Mouse (Mus musculus): Measurements from ENCODE around the gene Zfp809. TPM values are rescaled to one million over a fixed set of nuclear protein-coding genes. Genes with fewer than 3 reads are reported as not detected.
"Not testable (repeated sequence)": the region's sequence is repeated elsewhere in the genome, so short reads cannot be mapped to it uniquely, and the experiment has no call there.

Zfp809 gene
- total and polyA plus RNA-seq, 2 experiments from 2014 or later: 7.5 to 14.6 TPM

DNA sequence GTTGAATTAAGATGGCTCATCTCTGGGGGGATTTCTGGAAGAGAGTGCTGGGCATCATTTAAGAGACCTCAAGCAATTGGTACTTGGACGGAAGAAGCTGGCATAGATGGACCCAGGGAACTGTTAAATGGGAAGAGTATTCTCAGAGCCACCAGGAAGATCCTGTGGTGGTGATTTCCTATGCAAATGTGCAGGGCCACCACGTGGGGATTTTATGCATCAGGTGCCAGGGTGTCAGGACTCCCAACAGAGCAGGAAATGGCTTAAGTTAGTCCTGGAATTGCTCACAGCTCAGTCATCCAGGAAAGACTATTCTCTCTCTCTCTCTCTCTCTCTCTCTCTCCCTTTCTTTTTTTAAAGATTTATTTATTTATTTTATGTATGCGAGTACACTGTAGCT, 8.8 kb upstream of the Zfp809 start:
- TF ChIP-seq EP300 (IDR thresholded peaks at IDR 0.05; ENCODE audit: low read depth) (no peak), CTCF (IDR thresholded peaks at IDR 0.05; ENCODE audit: low read depth) (no peak)
- H3K27me3 ChIP-seq (ENCODE audit: control insufficient read depth, insufficient read depth, low read length): no peaks in the 10 kb centered on the region
- DNase-seq (ENCODE audit: low spot score) (no peak), ATAC-seq (ENCODE audit: insufficient read depth, low read depth) (no peak)
- WGBS: 54% methylated on average over 3 of the region's 3 CpGs
- H3K36me3 ChIP-seq (replicated peaks; ENCODE audit: control insufficient read depth, insufficient read depth, low read length): no peaks in the 10 kb centered on the region
- H3K27ac ChIP-seq (ENCODE audit: low read depth): no peak overlapping the region
- no peaks in the 10 kb centered on the region for H3K9me3 ChIP-seq (replicated peaks; ENCODE audit: control insufficient read depth, low read length)
- H3K4me1 ChIP-seq (ENCODE audit: control insufficient read depth, insufficient read depth): peaks cover 6% of the 10 kb centered on the region
- H3K4me3 ChIP-seq (ENCODE audit: low read depth, low read length): no peak overlapping the region
- no peak overlapping the region for H3K9ac ChIP-seq (replicated peaks; ENCODE audit: low read depth, low read length)
- no peak overlapping the region for H3K4me2 ChIP-seq (ENCODE audit: low read depth, low read length)

DNA sequence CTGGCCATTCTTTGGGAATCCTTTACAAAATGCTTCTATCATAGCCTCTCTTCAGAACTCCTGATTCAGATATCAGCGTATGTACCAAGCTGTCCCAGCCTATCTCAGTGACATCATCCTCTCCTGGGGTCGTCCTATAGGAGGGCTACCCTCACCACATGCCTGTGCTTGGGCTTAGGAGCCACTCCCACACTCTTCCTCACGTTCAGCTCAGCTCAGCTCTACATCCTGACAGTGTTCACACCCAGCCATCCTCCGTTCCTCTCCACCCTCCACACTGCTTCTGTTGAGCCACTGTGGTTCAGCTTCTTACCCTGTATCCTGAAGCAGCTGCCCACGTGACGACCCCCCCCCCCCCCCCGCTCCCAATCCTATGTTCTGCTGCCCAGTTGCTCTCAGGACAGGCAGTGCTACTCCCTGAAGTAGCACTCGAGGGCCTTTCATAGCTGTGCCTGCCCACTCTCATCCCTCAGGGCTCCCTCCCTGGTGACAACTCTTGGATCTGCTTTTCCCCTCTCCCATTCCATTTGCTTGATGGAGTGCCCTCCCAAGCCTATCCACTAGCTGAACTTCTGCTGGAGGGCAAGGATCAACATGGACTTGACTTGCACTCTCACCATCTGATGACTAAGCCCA, 7.5 kb upstream of the Zfp809 start:
- Histone ChIP-seq H3K4me1 (ENCODE audit: control insufficient read depth, insufficient read depth) (peaks cover 6% of the 10 kb centered on the region), H3K9ac (replicated peaks; ENCODE audit: low read depth, low read length) (no peak overlapping the region), H3K4me3 (ENCODE audit: low read depth, low read length) (no peak overlapping the region), H3K36me3 (replicated peaks; ENCODE audit: control insufficient read depth, insufficient read depth, low read length) (no peaks in the 10 kb centered on the region), H3K9me3 (replicated peaks; ENCODE audit: control insufficient read depth, low read length) (no peaks in the 10 kb centered on the region), H3K27me3 (ENCODE audit: control insufficient read depth, insufficient read depth, low read length) (no peaks in the 10 kb centered on the region), H3K27ac (ENCODE audit: low read depth) (no peak overlapping the region), H3K4me2 (ENCODE audit: low read depth, low read length) (no peak overlapping the region)
- ATAC-seq (ENCODE audit: insufficient read depth, low read depth): no peak
- DNase-seq (ENCODE audit: low spot score): no peak
- TF ChIP-seq CTCF (IDR thresholded peaks at IDR 0.05; ENCODE audit: low read depth) (no peak), EP300 (IDR thresholded peaks at IDR 0.05; ENCODE audit: low read depth) (no peak)
- 36% methylated on average over 8 of the region's 8 CpGs for WGBS

DNA sequence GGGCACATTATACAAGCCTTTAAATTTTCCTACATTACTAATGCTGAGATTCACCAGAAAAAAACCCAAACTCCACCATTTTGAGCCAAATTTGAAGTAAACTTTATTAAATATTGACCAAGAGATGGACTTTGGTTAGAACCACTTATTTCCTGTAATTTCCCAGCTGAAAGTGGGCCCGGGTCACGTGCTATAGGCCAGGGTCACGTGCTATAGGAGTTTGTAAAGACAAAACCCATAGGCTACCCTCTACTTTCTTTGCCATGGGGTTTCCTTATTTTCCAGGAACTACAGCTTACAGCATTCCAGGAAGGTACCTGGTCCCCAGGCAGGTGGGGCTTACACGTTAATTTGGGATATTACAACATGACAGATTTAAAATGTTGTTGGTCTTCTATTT, 1.4 kb upstream of the Zfp809 start:
- no peak for TF ChIP-seq CTCF (IDR thresholded peaks at IDR 0.05; ENCODE audit: low read depth)
- no peak for TF ChIP-seq EP300 (IDR thresholded peaks at IDR 0.05; ENCODE audit: low read depth)
- Histone ChIP-seq H3K9ac (replicated peaks; ENCODE audit: low read depth, low read length) (no peak overlapping the region), H3K27me3 (ENCODE audit: control insufficient read depth, insufficient read depth, low read length) (no peaks in the 10 kb centered on the region), H3K27ac (ENCODE audit: low read depth) (no peak overlapping the region), H3K9me3 (replicated peaks; ENCODE audit: control insufficient read depth, low read length) (0 out of 2 replicates have a peak, but pooled peaks cover 4% of the 10 kb centered on the region), H3K4me1 (ENCODE audit: control insufficient read depth, insufficient read depth) (no peaks in the 10 kb centered on the region), H3K36me3 (replicated peaks; ENCODE audit: control insufficient read depth, insufficient read depth, low read length) (no peaks in the 10 kb centered on the region; the same call in 1 of the 2 replicates), H3K4me3 (ENCODE audit: low read depth, low read length) (no peak overlapping the region), H3K4me2 (ENCODE audit: low read depth, low read length) (no peak overlapping the region)
- ATAC-seq (ENCODE audit: insufficient read depth, low read depth): no peak
- 93% methylated on average over 4 of the region's 4 CpGs for WGBS
- no peak for DNase-seq (ENCODE audit: low spot score)

DNA sequence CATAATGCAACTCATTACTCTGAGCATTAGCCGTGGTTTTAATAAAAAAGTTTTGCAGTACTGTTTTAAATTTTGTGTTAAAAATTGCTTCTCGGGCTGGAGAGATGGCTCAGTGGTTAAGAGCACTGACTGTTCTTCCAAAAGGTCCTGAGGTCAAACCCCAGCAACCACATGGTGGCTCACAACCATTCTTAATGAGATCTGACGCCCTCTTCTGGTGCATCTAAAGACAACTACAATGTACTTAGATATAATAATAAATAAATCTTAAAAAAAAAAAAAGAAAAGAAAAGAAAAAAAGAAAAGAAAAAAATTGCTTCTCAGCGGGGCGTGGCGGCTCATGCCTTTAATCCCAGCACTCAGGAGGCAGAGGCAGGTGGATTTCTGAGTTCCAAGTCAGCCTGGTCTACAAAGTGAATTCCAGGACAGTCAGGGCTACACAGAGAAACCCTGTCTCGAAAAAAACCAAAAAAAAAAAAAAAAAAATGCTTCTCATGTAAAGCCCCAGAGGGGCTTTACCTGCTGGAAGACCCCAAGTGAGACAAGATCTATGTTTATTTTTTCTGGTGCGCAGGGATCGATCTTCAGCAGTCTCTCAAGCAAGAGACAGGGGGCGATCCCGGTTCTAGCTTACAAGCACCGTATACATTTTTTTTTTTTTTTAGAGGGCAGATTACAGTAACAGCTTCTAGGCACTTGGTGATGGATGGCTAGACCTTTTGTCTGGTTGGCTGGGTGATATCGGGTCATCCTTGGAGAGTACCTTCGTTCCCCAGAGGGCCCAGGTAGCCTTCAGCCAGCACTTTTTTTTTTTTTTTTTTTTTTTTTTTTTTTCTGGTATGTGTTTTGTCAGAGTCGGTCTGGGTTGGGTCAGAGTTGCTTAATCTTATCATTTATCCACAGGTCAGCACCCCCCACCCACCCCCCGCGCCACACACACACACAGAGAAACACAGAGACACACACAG, 694 bp upstream of the Zfp809 start:
- ATAC-seq (ENCODE audit: insufficient read depth, low read depth) (peak; percentile 12; the same call in 1 of the 2 replicates), DNase-seq (ENCODE audit: low spot score) (peak; percentile 48)
- WGBS: 27% methylated on average over 17 of the region's 17 CpGs
- Histone ChIP-seq H3K27ac (ENCODE audit: low read depth) (peak overlapping the region; percentile 94), H3K4me2 (ENCODE audit: low read depth, low read length) (peak overlapping the region; percentile 61), H3K4me3 (ENCODE audit: low read depth, low read length) (peak overlapping the region; percentile 79), H3K27me3 (ENCODE audit: control insufficient read depth, insufficient read depth, low read length) (no peaks in the 10 kb centered on the region), H3K36me3 (replicated peaks; ENCODE audit: control insufficient read depth, insufficient read depth, low read length) (no peaks in the 10 kb centered on the region; the same call in 1 of the 2 replicates), H3K9ac (replicated peaks; ENCODE audit: low read depth, low read length) (peak overlapping the region; percentile 68; the same call in 1 of the 2 replicates), H3K4me1 (ENCODE audit: control insufficient read depth, insufficient read depth) (no peaks in the 10 kb centered on the region), H3K9me3 (replicated peaks; ENCODE audit: control insufficient read depth, low read length) (0 out of 2 replicates have a peak, but pooled peaks cover 4% of the 10 kb centered on the region)
- TF ChIP-seq CTCF (IDR thresholded peaks at IDR 0.05; ENCODE audit: low read depth) (no peak; the same call in 1 of the 2 replicates), EP300 (IDR thresholded peaks at IDR 0.05; ENCODE audit: low read depth) (no peak)

DNA sequence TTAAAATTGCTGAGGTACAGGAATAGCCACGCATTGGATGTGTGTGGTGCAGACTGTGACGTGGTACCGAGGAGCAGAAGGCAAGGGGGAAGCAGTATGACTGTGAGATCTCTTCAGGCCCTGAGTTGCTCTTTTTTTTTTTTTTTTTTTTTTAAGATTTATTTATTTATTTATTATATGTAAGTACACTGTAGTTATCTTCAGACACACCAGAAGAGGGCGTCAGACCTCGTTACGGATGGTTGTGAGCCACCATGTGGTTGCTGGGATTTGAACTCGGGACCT, 817 bp downstream of the Zfp809 start:
- H3K27ac ChIP-seq (ENCODE audit: low read depth): peak overlapping the region; percentile 94
- not testable (repeated sequence) for H3K9me3 ChIP-seq (replicated peaks; ENCODE audit: control insufficient read depth, low read length); ATAC-seq (ENCODE audit: insufficient read depth, low read depth); H3K27me3 ChIP-seq (ENCODE audit: control insufficient read depth, insufficient read depth, low read length); DNase-seq (ENCODE audit: low spot score); H3K36me3 ChIP-seq (replicated peaks; ENCODE audit: control insufficient read depth, insufficient read depth, low read length); H3K4me1 ChIP-seq (ENCODE audit: control insufficient read depth, insufficient read depth)
- H3K4me3 ChIP-seq (ENCODE audit: low read depth, low read length): peak overlapping the region; percentile 79
- peak overlapping the region; percentile 61 for H3K4me2 ChIP-seq (ENCODE audit: low read depth, low read length)
- WGBS: 49% methylated on average over 7 of the region's 7 CpGs
- peak overlapping the region; percentile 68; the same call in 1 of the 2 replicates for H3K9ac ChIP-seq (replicated peaks; ENCODE audit: low read depth, low read length)
